Mouse (Mus musculus): Measurements from ENCODE around the gene Cth.
"Not testable (repeated sequence)": the region's sequence is repeated elsewhere in the genome, so short reads cannot be mapped to it uniquely, and the experiment has no call there.

The Cth gene

GRCm38 (mm10) chr3:157924692-157925328 lies at the start of gene Cth:
TSS of gene Cth (minus strand) at chr3:157925077.
- peak; percentile 89 for DNase-seq

GRCm38 (mm10) chr3:157973236-157973635 lies 48.4 kb upstream of the Cth start:
- DNase-seq: no peak

GRCm38 (mm10) chr3:157971151-157971550 lies 46.3 kb upstream of the Cth start:
- no peak for DNase-seq

GRCm38 (mm10) chr3:157957320-157957719 lies 32.4 kb upstream of the Cth start:
- no peak for DNase-seq

GRCm38 (mm10) chr3:157956201-157956600 lies 31.3 kb upstream of the Cth start:
- no peak for DNase-seq

- peak; percentile 63 for DNase-seq
Observed at GRCm38 (mm10) chr3:157955466-157955865, 30.6 kb upstream of the Cth start.

- DNase-seq: no peak
Observed at GRCm38 (mm10) chr3:157952716-157953115, 27.8 kb upstream of the Cth start.

GRCm38 (mm10) chr3:157947383-157948280 lies 22.8 kb upstream of the Cth start:
- peak; percentile 30 for DNase-seq

GRCm38 (mm10) chr3:157946843-157947358 lies 22.0 kb upstream of the Cth start, which contains the start of gene Ankrd13c:
TSS of gene Ankrd13c (plus strand) at chr3:157947239.
- DNase-seq: peak; percentile 93

GRCm38 (mm10) chr3:157938585-157938984 lies 13.7 kb upstream of the Cth start:
- DNase-seq: no peak

- DNase-seq: no peak
Observed at GRCm38 (mm10) chr3:157934301-157934823, 9.5 kb upstream of the Cth start.

GRCm38 (mm10) chr3:157933223-157933622 lies 8.3 kb upstream of the Cth start:
- DNase-seq: not testable (repeated sequence)

GRCm38 (mm10) chr3:157932074-157932473 lies 7.2 kb upstream of the Cth start:
- no peak for DNase-seq

- no peak for DNase-seq
Observed at GRCm38 (mm10) chr3:157931592-157931991, 6.7 kb upstream of the Cth start.

GRCm38 (mm10) chr3:157929417-157929816 lies 4.5 kb upstream of the Cth start:
- DNase-seq: no peak

GRCm38 (mm10) chr3:157928731-157929130 lies 3.9 kb upstream of the Cth start:
- DNase-seq: no peak

GRCm38 (mm10) chr3:157926761-157927160 lies 1.9 kb upstream of the Cth start:
- no peak for DNase-seq

- no peak for DNase-seq
Observed at GRCm38 (mm10) chr3:157925706-157926510, 1.0 kb upstream of the Cth start.

GRCm38 (mm10) chr3:157923268-157923835 lies 1.5 kb downstream of the Cth start:
- DNase-seq: no peak

GRCm38 (mm10) chr3:157921376-157921775 lies 3.5 kb downstream of the Cth start:
- no peak for DNase-seq

GRCm38 (mm10) chr3:157916336-157916735 lies 8.5 kb downstream of the Cth start:
- no peak for DNase-seq

GRCm38 (mm10) chr3:157912155-157912554 lies 12.7 kb downstream of the Cth start:
- no peak for DNase-seq
